Mouse (Mus musculus) embryonic facial prominence, embryonic 11.5 days (tissue): ENCODE measurements at regions not wholly inside any gene's neighbourhood (a gene's known extent, or its start where the extent isn't known, plus 50 kb on each side); places are given as distances from the start of the nearest gene placed in this dataset.

Experiments used
- ATAC-seq: fragments of 200-750 bp; cut with Nextera tagmentation; replicated peaks from 2 replicates; pipeline ENCODE4 v1.8.0; 2017; ENCODE audit warnings: low read depth; ENCODE audit not compliant: insufficient number of reproducible peaks, low FRiP score, low TSS enrichment
- DNase-seq: peaks from one replicate; pipeline ENCODE4 v3.0.0-alpha.2; 2015; ENCODE audit warnings: low spot score
- H3K27ac ChIP-seq: fragments of 300-500 bp; sonication (generic); replicated peaks from 2 replicates; pipeline ENCODE4 v1.5.1; 2014; ENCODE audit warnings: mild to moderate bottlenecking, low read depth, low read length, control low read depth
- H3K27me3 ChIP-seq: fragments of 300-500 bp; sonication (generic); 2 replicates; pipeline ENCODE4 v1.6.1; 2014; ENCODE audit warnings: mild to moderate bottlenecking, low read length, moderate library complexity, mixed read lengths; ENCODE audit not compliant: control insufficient read depth, insufficient read depth
- H3K36me3 ChIP-seq: fragments of 300-500 bp; sonication (generic); replicated peaks from 2 replicates; pipeline ENCODE4 v1.6.1; 2014; ENCODE audit warnings: low read depth, mild to moderate bottlenecking, low read length, moderate library complexity, mixed read lengths; ENCODE audit not compliant: control insufficient read depth, insufficient read depth
- H3K4me1 ChIP-seq: fragments of 300-500 bp; sonication (generic); 2 replicates; pipeline ENCODE4 v1.6.1; 2014; ENCODE audit warnings: low read length, mixed read lengths; ENCODE audit not compliant: control insufficient read depth, insufficient read depth
- H3K4me2 ChIP-seq: fragments of 300-500 bp; sonication (generic); 2 replicates; pipeline ENCODE4 v1.6.1; 2014; ENCODE audit warnings: low read depth, mild to moderate bottlenecking, control low read depth, low read length, moderate library complexity
- H3K4me3 ChIP-seq: fragments of 300-500 bp; sonication (generic); 2 replicates; pipeline ENCODE4 v1.5.1; 2014; ENCODE audit warnings: low read depth, low read length, control low read depth
- H3K9ac ChIP-seq: fragments of 300-500 bp; sonication (generic); replicated peaks from 2 replicates; pipeline ENCODE4 v1.6.1; 2014; ENCODE audit warnings: mild to moderate bottlenecking, control low read depth, low read length
- H3K9me3 ChIP-seq: fragments of 300-500 bp; sonication (generic); replicated peaks from 2 replicates; pipeline ENCODE4 v1.6.1; 2016; ENCODE audit warnings: mild to moderate bottlenecking, low read length, inconsistent platforms, mixed read lengths; ENCODE audit not compliant: control insufficient read depth
- WGBS: fragments of 180-500 bp; shearing (Covaris S2); extraction: QIAGEN DNeasy Blood & Tissue Kit; methylation state at CpG from one replicate; pipeline ENCODE4 v1.1.7; 2014; 5-methylcytosine and 5-hydroxymethylcytosine counted together

DNA sequence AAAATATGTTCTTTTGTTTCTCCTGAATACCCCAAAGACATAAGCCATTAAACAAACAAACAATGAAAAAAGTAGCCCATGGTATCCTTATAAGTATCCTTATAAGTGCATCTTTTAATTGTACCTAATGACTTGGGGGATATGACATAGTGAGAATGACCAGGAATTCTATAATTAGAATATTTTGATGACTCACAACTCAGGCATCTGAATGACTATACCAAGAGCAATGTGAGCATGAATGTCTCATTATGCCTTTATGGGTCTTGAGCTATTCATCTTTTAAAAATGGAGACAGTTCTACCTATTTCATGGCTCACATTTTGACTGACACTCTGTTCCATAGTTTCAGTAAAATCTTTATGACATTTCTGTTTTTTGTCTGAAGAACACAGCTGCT, 423.3 kb downstream of the Kcna4 start:
- DNase-seq = no peak
- Histone ChIP-seq H3K4me1 (no peaks in the 10 kb centered on the region), H3K27me3 (no peaks in the 10 kb centered on the region), H3K9me3 (no peaks in the 10 kb centered on the region), H3K36me3 (no peaks in the 10 kb centered on the region), H3K4me3 (no peak overlapping the region), H3K27ac (no peak overlapping the region), H3K4me2 (no peak overlapping the region), H3K9ac (no peak overlapping the region)
- ATAC-seq = no peak

DNA sequence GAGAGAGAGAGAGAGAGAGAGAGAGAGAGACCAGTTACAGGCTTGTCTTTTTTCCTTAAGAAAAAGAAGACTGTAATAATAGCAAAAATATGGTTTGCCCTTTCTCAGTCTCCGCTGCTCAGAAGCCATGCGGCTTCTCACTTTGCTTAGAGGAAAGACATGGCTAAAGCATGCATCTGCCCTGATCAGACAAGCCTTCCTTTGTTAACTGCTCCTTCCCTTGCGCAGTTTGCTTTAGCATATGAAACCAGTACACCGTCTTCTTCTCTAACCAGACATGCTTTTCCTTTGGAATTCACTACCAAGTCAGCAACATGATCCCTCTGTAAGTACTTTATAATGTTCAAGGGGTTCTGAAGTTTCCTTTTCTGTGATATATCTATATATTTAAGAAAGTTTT, 439.0 kb downstream of the Kcna4 start:
- no peak overlapping the region for H3K27ac ChIP-seq
- ATAC-seq = no peak; the same call in 1 of the 2 replicates
- H3K9me3 ChIP-seq = no peaks in the 10 kb centered on the region
- H3K4me3 ChIP-seq = no peak overlapping the region
- H3K9ac ChIP-seq = no peak overlapping the region
- no peaks in the 10 kb centered on the region for H3K4me1 ChIP-seq
- 39% methylated on average over 4 of the region's 4 CpGs for WGBS
- no peaks in the 10 kb centered on the region for H3K36me3 ChIP-seq
- no peak overlapping the region for H3K4me2 ChIP-seq
- H3K27me3 ChIP-seq = no peaks in the 10 kb centered on the region
- peak; percentile 43 for DNase-seq

DNA sequence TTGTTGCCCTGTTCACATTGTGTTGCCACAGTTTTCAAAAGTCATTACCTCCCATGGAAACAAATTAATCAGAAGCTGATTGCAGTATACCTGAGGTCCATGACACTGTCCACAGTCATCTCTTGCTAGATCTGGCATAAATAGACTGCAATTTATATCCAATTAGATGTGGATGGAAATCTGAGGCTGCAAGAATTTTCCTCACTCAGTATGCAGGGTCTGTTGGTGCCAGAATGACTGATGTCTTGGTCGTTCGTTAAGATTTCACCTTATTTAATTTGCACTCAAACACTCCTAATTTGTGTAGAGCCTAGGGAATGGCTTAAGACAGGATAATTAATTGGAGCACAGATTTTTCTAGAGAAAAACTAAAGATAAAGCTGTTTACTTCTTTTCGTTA, 443.9 kb downstream of the Kcna4 start:
- H3K4me1 ChIP-seq = no peaks in the 10 kb centered on the region
- 86% methylated on average over 3 of the region's 3 CpGs for WGBS
- H3K9ac ChIP-seq = no peak overlapping the region
- H3K4me3 ChIP-seq = no peak overlapping the region
- no peak for ATAC-seq
- no peak overlapping the region for H3K27ac ChIP-seq
- no peaks in the 10 kb centered on the region for H3K27me3 ChIP-seq
- DNase-seq = no peak
- no peak overlapping the region for H3K4me2 ChIP-seq
- no peaks in the 10 kb centered on the region for H3K36me3 ChIP-seq
- H3K9me3 ChIP-seq = no peaks in the 10 kb centered on the region

DNA sequence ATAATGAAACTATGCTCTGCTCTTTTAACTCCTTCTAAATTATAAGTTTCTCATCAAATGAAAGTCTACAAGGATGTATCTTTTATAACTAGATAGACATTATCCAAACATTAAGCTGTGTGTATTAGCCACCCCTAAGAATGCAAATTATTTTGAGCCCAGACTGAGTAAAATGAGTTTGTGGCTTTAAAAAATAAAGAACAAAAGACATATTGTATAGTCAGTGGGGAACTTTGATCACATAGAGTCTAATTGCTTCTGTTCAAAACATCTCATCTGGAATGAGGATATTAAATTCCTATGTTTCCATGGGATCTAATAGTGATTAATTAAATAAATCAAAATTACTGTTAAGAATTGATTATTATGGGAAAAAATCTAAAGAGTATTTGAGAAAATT, 444.3 kb downstream of the Kcna4 start:
- Histone ChIP-seq H3K4me1 (no peaks in the 10 kb centered on the region), H3K4me2 (no peak overlapping the region), H3K9me3 (no peaks in the 10 kb centered on the region), H3K9ac (no peak overlapping the region), H3K27me3 (no peaks in the 10 kb centered on the region), H3K27ac (no peak overlapping the region), H3K4me3 (no peak overlapping the region), H3K36me3 (no peaks in the 10 kb centered on the region)
- DNase-seq = no peak
- no peak for ATAC-seq
